8 mouse cellular contexts compared by ENCODE assay signal in genomic region chr4:44106297-44106821, GRCm38 (mm10). TPM values are rescaled to one million over a fixed set of nuclear protein-coding genes. Genes with fewer than 3 reads are reported as not detected.
A peak's percentile ranks its signal among the peaks of the same experiment; 100 is the strongest.
DNase-seq lines count a peak whose midpoint lies in the region; ATAC-seq and TF ChIP-seq lines count a peak whose summit lies in the region.

No protein-coding gene starts in this region.

- no peak for TF ChIP-seq CTCF in lung, postnatal 0 days (IDR thresholded peaks at IDR 0.05)
- no peak for TF ChIP-seq CTCF in stomach, postnatal 0 days (IDR thresholded peaks at IDR 0.05; ENCODE audit: low read depth)

- H3K27me3 ChIP-seq in lung, postnatal 0 days (replicated peaks; ENCODE audit: insufficient read depth, low read length): no peaks in the 10 kb centered on the region
- H3K27me3 ChIP-seq in forebrain, embryonic 15.5 days: no peaks in the 10 kb centered on the region
- H3K27me3 ChIP-seq in limb, embryonic 14.5 days (ENCODE audit: control insufficient read depth, insufficient read depth, low read length): no peaks in the 10 kb centered on the region
- no peaks in the 10 kb centered on the region for H3K27me3 ChIP-seq in stomach, postnatal 0 days (ENCODE audit: control insufficient read depth, insufficient read depth, low read length)

- TF ChIP-seq EP300 in lung, postnatal 0 days (IDR thresholded peaks at IDR 0.05): no peak
- TF ChIP-seq EP300 in stomach, postnatal 0 days (optimal IDR thresholded peaks at IDR 0.05): no peak

- peaks cover 28% of the 10 kb centered on the region for H3K4me1 ChIP-seq in lung, postnatal 0 days (ENCODE audit: insufficient read depth, low read depth, low read length)
- H3K4me1 ChIP-seq in forebrain, embryonic 15.5 days: peaks cover 6% of the 10 kb centered on the region; the same call in 1 of the 2 replicates
- H3K4me1 ChIP-seq in limb, embryonic 14.5 days (ENCODE audit: control insufficient read depth, insufficient read depth, low read length): peaks cover 23% of the 10 kb centered on the region
- peaks cover 11% of the 10 kb centered on the region for H3K4me1 ChIP-seq in stomach, postnatal 0 days (replicated peaks; ENCODE audit: control insufficient read depth, insufficient read depth)

- ATAC-seq in lung, postnatal 0 days: peak; percentile 65
- ATAC-seq in forebrain, embryonic 15.5 days (replicated peaks): 0 out of 2 replicates have a peak, but pooled peaks have one; percentile 32
- ATAC-seq in limb, embryonic 14.5 days (ENCODE audit: low FRiP score, low read depth): 0 out of 2 replicates have a peak, but pooled peaks have one; percentile 30
- ATAC-seq in stomach, postnatal 0 days (ENCODE audit: low FRiP score, low TSS enrichment): peak; percentile 28; the same call in 1 of the 2 replicates

- no peak for TF ChIP-seq POLR2A in limb, embryonic 14.5 days (IDR thresholded peaks at IDR 0.05; ENCODE audit: borderline replicate concordance, extremely low read depth, insufficient read depth, insufficient read length)

- H3K4me3 ChIP-seq in lung, postnatal 0 days (ENCODE audit: low read depth, low read length): no peak overlapping the region
- H3K4me3 ChIP-seq in forebrain, embryonic 15.5 days: peak overlapping the region; percentile 23
- H3K4me3 ChIP-seq in limb, embryonic 14.5 days (replicated peaks; ENCODE audit: low read length): peak overlapping the region; percentile 22
- peak overlapping the region; percentile 22 for H3K4me3 ChIP-seq in stomach, postnatal 0 days (ENCODE audit: low read depth, low read length)

- H3K9me3 ChIP-seq in lung, postnatal 0 days (ENCODE audit: low read length): no peaks in the 10 kb centered on the region
- H3K9me3 ChIP-seq in forebrain, embryonic 15.5 days: no peaks in the 10 kb centered on the region
- H3K9me3 ChIP-seq in limb, embryonic 14.5 days (ENCODE audit: control insufficient read depth, low read length): no peaks in the 10 kb centered on the region
- no peaks in the 10 kb centered on the region for H3K9me3 ChIP-seq in stomach, postnatal 0 days (ENCODE audit: control insufficient read depth, low read length)

- WGBS in lung, postnatal 0 days: 10% methylated on average over 18 of the region's 18 CpGs
- WGBS in forebrain, embryonic 15.5 days: 17% methylated on average over 18 of the region's 18 CpGs
- WGBS in limb, embryonic 14.5 days: 41% methylated on average over 18 of the region's 18 CpGs
- 26% methylated on average over 18 of the region's 18 CpGs for WGBS in stomach, postnatal 0 days

- intact Hi-C loops in left cerebral cortex, postnatal 25 days (cut with DNase I): no loop called here

- no peak overlapping the region for H3K9ac ChIP-seq in lung, postnatal 0 days (replicated peaks; ENCODE audit: low read depth)
- peak overlapping the region; percentile 24; the same call in 1 of the 2 replicates for H3K9ac ChIP-seq in forebrain, embryonic 15.5 days (replicated peaks)
- no peak overlapping the region for H3K9ac ChIP-seq in limb, embryonic 14.5 days (ENCODE audit: low read depth, low read length, severe bottlenecking)
- peak overlapping the region; percentile 18; the same call in 1 of the 2 replicates for H3K9ac ChIP-seq in stomach, postnatal 0 days (ENCODE audit: low read length)

- H3K4me2 ChIP-seq in lung, postnatal 0 days (replicated peaks; ENCODE audit: low read depth, low read length): peak overlapping the region; percentile 18; the same call in 1 of the 2 replicates
- peak overlapping the region; percentile 36 for H3K4me2 ChIP-seq in forebrain, embryonic 15.5 days (replicated peaks)
- H3K4me2 ChIP-seq in limb, embryonic 14.5 days (replicated peaks; ENCODE audit: low read depth, low read length, severe bottlenecking): peak overlapping the region; percentile 37; the same call in 1 of the 2 replicates
- peak overlapping the region; percentile 38 for H3K4me2 ChIP-seq in stomach, postnatal 0 days (replicated peaks; ENCODE audit: low read depth)

- H3K27ac ChIP-seq in lung, postnatal 0 days (ENCODE audit: low read length): peak overlapping the region; percentile 48
- no peak overlapping the region for H3K27ac ChIP-seq in forebrain, embryonic 15.5 days (replicated peaks)
- no peak overlapping the region for H3K27ac ChIP-seq in limb, embryonic 14.5 days (replicated peaks; ENCODE audit: low read depth, low read length)
- no peak overlapping the region; the same call in 1 of the 2 replicates for H3K27ac ChIP-seq in stomach, postnatal 0 days (replicated peaks)

- H3K36me3 ChIP-seq in lung, postnatal 0 days (ENCODE audit: insufficient read depth, low read length): no peaks in the 10 kb centered on the region
- H3K36me3 ChIP-seq in forebrain, embryonic 15.5 days: no peaks in the 10 kb centered on the region
- no peaks in the 10 kb centered on the region for H3K36me3 ChIP-seq in limb, embryonic 14.5 days (ENCODE audit: control insufficient read depth, insufficient read depth, low read length)
- no peaks in the 10 kb centered on the region for H3K36me3 ChIP-seq in stomach, postnatal 0 days (ENCODE audit: control insufficient read depth, insufficient read depth, low read length)

- peak; percentile 71 for DNase-seq in lung, postnatal 0 days (ENCODE audit: low spot score)
- no peak for DNase-seq in lung, postnatal 14 days
- peak; percentile 41 for DNase-seq in limb, embryonic 14.5 days (ENCODE audit: low spot score)
- DNase-seq in stomach, postnatal 0 days (ENCODE audit: low spot score): no peak
- DNase-seq in cerebellum, postnatal 4 days (ENCODE audit: low spot score in 2 of 2): no peak
- no peak for DNase-seq in left cerebral cortex, postnatal 25 days (ENCODE audit: low spot score in 2 of 2)
- DNase-seq in c-Kit-positive CD71-positive TER-119-positive erythroid progenitor cells, embryonic 14.5 days (ENCODE audit: low spot score): no peak

RNA-seq across cellular contexts. Expression of gene Gne, which starts 22.4 kb away (rescaled TPM):
- 25.1 and 33.1 TPM in 2 replicates for polyA plus RNA-seq in lung, postnatal 0 days (2015; fragmentation: Nextera tagmentation; extraction: Ambion mirVana)
- polyA plus RNA-seq in forebrain, embryonic 15.5 days (2015; fragmentation: Nextera tagmentation; extraction: Ambion mirVana): 24.6 and 26.3 TPM in 2 replicates
- polyA plus RNA-seq in limb, embryonic 14.5 days (2012; rRNA removed): 13.8 and 18.1 TPM in 2 replicates
- polyA plus RNA-seq in limb, embryonic 14.5 days (2014; fragmentation: Nextera tagmentation; extraction: Ambion mirVana): 27.3 and 27.8 TPM in 2 replicates
- polyA plus RNA-seq in stomach, postnatal 0 days (2015; fragmentation: Nextera tagmentation; extraction: Ambion mirVana): 19.2 and 21.1 TPM in 2 replicates
- total RNA-seq in left cerebral cortex, postnatal 25 days (2021): 10 to 100 TPM; 42.9 to 49.7 TPM

Comparison
In these comparisons a context has a peak if more than half of its experiments do, and no peak if none do; other contexts are left out.
1. DNase-seq: peak in lung, postnatal 0 days (single experiment) and limb, embryonic 14.5 days (single experiment); none in lung, postnatal 14 days (single experiment), stomach, postnatal 0 days (single experiment), cerebellum, postnatal 4 days (0 of 2), left cerebral cortex, postnatal 25 days (0 of 2) and c-Kit-positive CD71-positive TER-119-positive erythroid progenitor cells, embryonic 14.5 days (single experiment).
2. H3K9ac ChIP-seq: peak in forebrain, embryonic 15.5 days (single experiment) and stomach, postnatal 0 days (single experiment); none in lung, postnatal 0 days (single experiment) and limb, embryonic 14.5 days (single experiment).
3. Peak in every context shown above with its lines, with median percentiles within 50 percentile points of each other: ATAC-seq and H3K4me2 ChIP-seq.